Mouse (Mus musculus) olfactory bulb, adult 2 months (tissue): ENCODE data around the gene Ubl3.

Experiments used
- CTCF ChIP-seq: fragments of 200-500 bp; IDR thresholded peaks from 2 replicates; pipeline ENCODE4 v1.5.1; 2012; ENCODE audit warnings: low read depth, mild to moderate bottlenecking, low read length, moderate library complexity; ENCODE audit not compliant: insufficient read depth
- POLR2A ChIP-seq: fragments of 200-500 bp; IDR thresholded peaks from 2 replicates; pipeline ENCODE4 v1.6.1; 2012; ENCODE audit warnings: mild to moderate bottlenecking, low read depth, low read length, moderate library complexity; ENCODE audit not compliant: insufficient read depth

- TF ChIP-seq POLR2A (no peak), CTCF (no peak)
Measured at GRCm38 (mm10) chr5:148549307-148549706, 3.3 kb downstream of the Ubl3 start.
